ENCODE assay signal across 8 mouse cellular contexts in the genomic region with DNA sequence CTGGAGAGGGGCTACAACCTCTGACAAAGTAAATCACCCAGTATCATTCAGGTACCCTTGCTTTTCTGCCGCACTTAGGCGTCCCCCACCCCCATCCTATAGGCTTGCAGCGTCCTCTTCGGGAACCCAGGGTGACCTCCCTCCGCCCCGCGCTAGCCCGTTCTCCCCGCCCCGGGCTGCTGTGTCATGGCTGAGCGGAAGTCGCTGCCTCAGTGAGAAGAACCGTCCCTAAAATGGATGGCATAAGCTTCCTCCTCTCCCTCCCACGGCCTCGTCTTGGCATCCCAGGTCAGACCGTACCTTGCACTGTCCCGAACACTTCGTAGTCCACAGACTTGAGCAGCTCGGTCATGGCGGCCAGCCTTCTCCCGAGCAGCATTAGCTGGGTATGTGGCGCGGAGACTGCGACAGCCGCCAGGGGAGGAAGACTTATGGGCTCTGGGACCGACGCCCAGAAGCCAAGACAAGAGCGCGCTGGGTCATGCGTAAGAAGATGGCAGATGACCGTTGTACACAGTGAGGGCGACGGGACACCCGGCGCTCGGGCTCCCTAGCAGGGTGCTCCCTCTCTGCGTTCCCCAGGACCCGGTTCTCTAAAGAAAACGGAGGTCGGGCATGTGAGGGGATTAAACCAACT. TPM values are rescaled to one million over a fixed set of nuclear protein-coding genes. Genes with fewer than 3 reads are reported as not detected.
A peak's percentile ranks its signal among the peaks of the same experiment; 100 is the strongest.
DNase-seq lines count a peak whose midpoint lies in the region; ATAC-seq lines count a peak whose summit lies in the region.

A gene (minus strand): TSS at position 587 of the 637 bp plus-strand sequence.

- WGBS in hindbrain, embryonic 15.5 days, result under 1% methylated on average over 40 of the region's 40 CpGs

- peak; percentile 97 for ATAC-seq in hindbrain, embryonic 15.5 days (ENCODE audit: low FRiP score, low read depth)

- H3K4me2 ChIP-seq in hindbrain, embryonic 15.5 days, result peak within 1 kb of the TSS; percentile 77

- peaks cover 3% of the 10 kb centered on the region; the same call in 1 of the 2 replicates for H3K4me1 ChIP-seq in hindbrain, embryonic 15.5 days (replicated peaks)

- peak; percentile 90 for DNase-seq in ZHBTc4 (ENCODE audit: low read depth, low spot score)
- peak; percentile 66 to 77 for DNase-seq in cerebellum, postnatal 4 days (ENCODE audit: low spot score in 2 of 2)
- DNase-seq in gastrocnemius, adult 18-20 months (ENCODE audit: low spot score), result peak; percentile 91
- DNase-seq in layer of hippocampus, postnatal 36 days, result peak; percentile 83
- peak; percentile 90 for DNase-seq in lung, postnatal 25 days (ENCODE audit: low spot score)
- peak; percentile 34 for DNase-seq in retina, adult 2 months (ENCODE audit: low read depth, low spot score)
- peak; percentile 88 for DNase-seq in thymus, postnatal 25 days

- H3K36me3 ChIP-seq in hindbrain, embryonic 15.5 days, result no peaks in the 10 kb centered on the region

- H3K4me3 ChIP-seq in hindbrain, embryonic 15.5 days, result peak within 1 kb of the TSS; percentile 83

- H3K27me3 ChIP-seq in hindbrain, embryonic 15.5 days, result no peaks in the 10 kb centered on the region

- no peaks in the 10 kb centered on the region for H3K9me3 ChIP-seq in hindbrain, embryonic 15.5 days

- H3K9ac ChIP-seq in hindbrain, embryonic 15.5 days, result peak within 1 kb of the TSS; percentile 69

- H3K27ac ChIP-seq in hindbrain, embryonic 15.5 days (replicated peaks), result peak within 1 kb of the TSS; percentile 93

RNA-seq across cellular contexts. Expression of the gene that starts here (rescaled TPM):
- 100 to 1,000 TPM; 139 to 144 TPM for total RNA-seq in gastrocnemius, adult 18-20 months (2021)
- polyA plus RNA-seq in hindbrain, embryonic 15.5 days (2015; fragmentation: Nextera tagmentation; extraction: Ambion mirVana), result 26.3 and 29.1 TPM in 2 replicates
- total RNA-seq in layer of hippocampus, postnatal 36 days (2021), result 10 to 100 TPM; 22.9 to 23.8 TPM

Comparison
In these comparisons a context has a peak if more than half of its experiments do, and no peak if none do; other contexts are left out.
1. Peak in every context shown above with its lines: DNase-seq, ATAC-seq, H3K4me3 ChIP-seq and H3K27ac ChIP-seq.
2. RNA of the gene that starts here (total RNA-seq): 139 to 144 TPM in gastrocnemius, adult 18-20 months; 22.9 to 23.8 TPM in layer of hippocampus, postnatal 36 days; every median in the first group is over 4 times any median in the second.
3. DNase-seq: peak in every context shown above with its lines; median percentile 91 in gastrocnemius, adult 18-20 months; 90 in ZHBTc4; 90 in lung, postnatal 25 days; 88 in thymus, postnatal 25 days; 83 in layer of hippocampus, postnatal 36 days; 72 in cerebellum, postnatal 4 days; 34 in retina, adult 2 months.